Mouse (Mus musculus): ENCODE results near the gene Fdxr. TPM values are rescaled to one million over a fixed set of nuclear protein-coding genes. Genes with fewer than 3 reads are reported as not detected.
A peak's percentile ranks its signal among the peaks of the same experiment; 100 is the strongest.

The Fdxr gene
- total RNA-seq, 2 experiments from 2014 or later, result 2.9 to 4.4 TPM

- Histone ChIP-seq H3K27ac (no peak overlapping the region), H3K4me3 (no peak overlapping the region)
- no peak for TF ChIP-seq CTCF (IDR thresholded peaks at IDR 0.05)
- intact Hi-C loops (cut with DNase I), result no loop called here
- no peak for DNase-seq
Observed at GRCm38 (mm10) chr11:115243783-115244182, 33.1 kb downstream of the Fdxr start.

DNA sequence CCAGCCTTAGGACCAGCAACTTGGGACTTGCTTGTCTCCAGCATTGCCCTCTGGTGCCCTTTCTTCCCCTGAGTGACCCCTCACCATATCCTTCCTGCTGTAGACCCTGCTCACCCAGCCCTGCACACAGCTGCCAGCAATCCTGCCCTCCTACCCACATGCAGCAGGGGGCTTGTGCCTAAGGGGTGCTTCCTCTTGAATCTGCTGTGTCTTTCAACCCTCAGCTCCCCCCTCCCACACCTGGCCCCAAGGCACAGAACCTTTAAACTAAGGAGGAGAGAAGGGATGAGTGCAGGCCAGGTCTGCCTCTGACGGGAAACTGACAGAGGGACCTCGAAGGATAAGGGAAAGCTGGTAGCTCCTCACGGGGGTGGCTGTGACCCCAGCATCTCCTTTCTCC lies 34.1 kb downstream of the Fdxr start:
- intact Hi-C loops (cut with DNase I), result no loop called here
- TF ChIP-seq CTCF (IDR thresholded peaks at IDR 0.05), result no peak

DNA sequence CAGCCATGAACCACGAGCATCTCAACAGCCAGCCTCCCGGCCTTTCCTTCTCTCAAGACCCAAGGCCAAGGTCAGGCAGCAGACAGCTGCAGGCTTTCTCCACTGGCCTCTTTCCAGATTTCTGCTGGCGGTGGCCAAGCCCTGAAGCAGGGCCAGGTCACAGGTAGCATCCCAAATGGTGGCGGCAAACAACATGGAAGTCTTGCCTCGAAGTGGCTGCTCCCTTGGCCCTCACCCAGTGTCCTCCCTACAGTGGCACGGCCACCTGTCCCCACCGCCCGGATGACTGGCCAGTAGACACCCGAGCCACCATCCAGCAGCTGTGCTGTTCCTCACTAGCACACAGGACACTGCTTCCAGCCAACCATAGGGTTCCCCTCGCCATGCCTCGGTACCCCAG lies 35.4 kb downstream of the Fdxr start:
- DNase-seq, result peak; percentile 93
- intact Hi-C loops (cut with DNase I), result no loop called here
- Histone ChIP-seq H3K27ac (peak overlapping the region; percentile 77), H3K4me3 (no peak overlapping the region)
- TF ChIP-seq CTCF (IDR thresholded peaks at IDR 0.05), result no peak

More for the DNA sequence above, 34.1 kb downstream of the Fdxr start:
- no peak for DNase-seq
- Histone ChIP-seq H3K27ac (no peak overlapping the region), H3K4me3 (no peak overlapping the region)

DNA sequence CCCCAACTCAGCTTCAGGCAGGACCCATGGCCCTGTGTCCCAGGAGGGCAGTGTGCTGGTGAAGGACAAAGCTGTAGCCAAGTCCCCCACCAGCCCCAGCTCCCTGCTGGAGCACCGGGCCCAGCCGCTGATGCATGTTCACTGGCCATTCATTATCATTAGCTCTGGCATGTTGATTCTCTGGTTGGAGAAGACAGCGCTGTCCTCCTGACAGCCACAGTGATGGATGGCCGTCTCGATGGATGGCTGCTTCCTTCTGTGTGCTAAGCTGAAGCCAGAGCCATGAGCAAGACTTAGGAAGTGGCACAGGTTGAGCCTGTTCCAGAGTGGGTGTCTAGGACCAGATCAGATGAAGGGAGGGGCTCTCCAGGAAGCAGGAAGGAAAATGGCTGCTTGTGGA lies 40.3 kb downstream of the Fdxr start:
- DNase-seq, result no peak
- intact Hi-C loops (cut with DNase I), result no loop called here
- no peak overlapping the region for H3K27ac ChIP-seq
- no peak overlapping the region for H3K4me3 ChIP-seq
- no peak for TF ChIP-seq CTCF (IDR thresholded peaks at IDR 0.05)

- TF ChIP-seq CTCF (IDR thresholded peaks at IDR 0.05), result no peak
- intact Hi-C loops (cut with DNase I), result no loop called here
- peak; percentile 51 for DNase-seq
- no peak overlapping the region for H3K27ac ChIP-seq
- H3K4me3 ChIP-seq, result no peak overlapping the region
Observed at GRCm38 (mm10) chr11:115234320-115235044, 42.4 kb downstream of the Fdxr start.

- no peak overlapping the region for H3K27ac ChIP-seq
- intact Hi-C loops (cut with DNase I), result no loop called here
- peak; percentile 52 for TF ChIP-seq CTCF (IDR thresholded peaks at IDR 0.05)
- peak; percentile 30 for DNase-seq
- no peak overlapping the region for H3K4me3 ChIP-seq
Observed at GRCm38 (mm10) chr11:115233526-115234290, 43.1 kb downstream of the Fdxr start.

- no peak for DNase-seq
- Histone ChIP-seq H3K4me3 (no peak overlapping the region), H3K27ac (no peak overlapping the region)
- TF ChIP-seq CTCF (IDR thresholded peaks at IDR 0.05), result no peak
- intact Hi-C loops (cut with DNase I), result no loop called here
Observed at GRCm38 (mm10) chr11:115232889-115233288, 44.0 kb downstream of the Fdxr start.

- H3K4me3 ChIP-seq, result no peak overlapping the region
- H3K27ac ChIP-seq, result peak overlapping the region; percentile 43; the same call in 1 of the 2 replicates
- intact Hi-C loops (cut with DNase I), result no loop called here
- no peak for DNase-seq
- TF ChIP-seq CTCF (IDR thresholded peaks at IDR 0.05), result no peak
Observed at GRCm38 (mm10) chr11:115231924-115232323, 44.9 kb downstream of the Fdxr start.

DNA sequence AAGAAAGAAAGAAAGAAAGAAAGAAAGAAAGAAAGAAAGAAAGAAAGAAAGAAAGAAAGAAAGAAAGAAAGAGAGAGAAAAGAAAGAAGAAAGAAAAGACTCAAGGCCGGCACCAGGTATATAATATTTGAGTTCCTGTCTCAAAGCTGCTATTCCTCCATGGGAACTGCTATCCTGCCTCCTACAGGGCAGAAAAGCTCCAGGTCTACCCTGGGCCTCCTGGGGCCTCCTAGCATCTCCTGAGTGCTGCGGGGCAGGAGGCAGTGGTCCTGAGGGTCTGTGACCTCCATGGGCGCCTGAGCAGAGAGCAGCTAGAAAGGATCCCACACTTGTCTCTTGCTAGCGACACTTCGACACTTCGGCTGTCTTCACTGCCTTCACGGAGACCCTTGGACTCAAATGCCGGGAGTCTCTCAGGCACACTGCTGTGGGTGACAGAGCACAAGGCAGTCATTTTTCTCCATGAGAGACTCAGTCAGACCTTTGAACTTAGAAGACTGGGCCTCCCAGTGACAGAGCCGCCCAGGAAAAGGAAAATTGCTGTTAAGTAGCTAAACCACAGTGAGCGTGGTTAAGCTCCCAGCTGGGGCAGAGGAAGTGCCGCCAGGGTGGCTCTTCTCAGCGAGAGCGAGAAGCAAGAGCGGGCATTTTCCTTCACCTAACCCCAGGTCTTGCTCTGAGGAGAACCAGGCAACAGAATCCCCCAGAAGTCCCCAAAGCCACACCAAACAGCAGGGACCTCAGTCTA lies 45.5 kb downstream of the Fdxr start:
- intact Hi-C loops (cut with DNase I), result no loop called here
- Histone ChIP-seq H3K4me3 (no peak overlapping the region), H3K27ac (peak overlapping the region; percentile 43; the same call in 1 of the 2 replicates)
- TF ChIP-seq CTCF (IDR thresholded peaks at IDR 0.05), result no peak
- no peak for DNase-seq

GRCm38 (mm10) chr11:115229021-115229930 lies 47.6 kb downstream of the Fdxr start:
- DNase-seq, result peak; percentile 77
- H3K27ac ChIP-seq, result peak overlapping the region; percentile 82
- intact Hi-C loops (cut with DNase I), result no loop called here
- no peak for TF ChIP-seq CTCF (IDR thresholded peaks at IDR 0.05)
- peak overlapping the region; percentile 19 for H3K4me3 ChIP-seq

- DNase-seq, result peak; percentile 80
- Histone ChIP-seq H3K4me3 (peak overlapping the region; percentile 36), H3K27ac (peak overlapping the region; percentile 82)
- no peak for TF ChIP-seq CTCF (IDR thresholded peaks at IDR 0.05)
- intact Hi-C loops (cut with DNase I), result no loop called here
Observed at GRCm38 (mm10) chr11:115228430-115228829, 48.4 kb downstream of the Fdxr start.

DNA sequence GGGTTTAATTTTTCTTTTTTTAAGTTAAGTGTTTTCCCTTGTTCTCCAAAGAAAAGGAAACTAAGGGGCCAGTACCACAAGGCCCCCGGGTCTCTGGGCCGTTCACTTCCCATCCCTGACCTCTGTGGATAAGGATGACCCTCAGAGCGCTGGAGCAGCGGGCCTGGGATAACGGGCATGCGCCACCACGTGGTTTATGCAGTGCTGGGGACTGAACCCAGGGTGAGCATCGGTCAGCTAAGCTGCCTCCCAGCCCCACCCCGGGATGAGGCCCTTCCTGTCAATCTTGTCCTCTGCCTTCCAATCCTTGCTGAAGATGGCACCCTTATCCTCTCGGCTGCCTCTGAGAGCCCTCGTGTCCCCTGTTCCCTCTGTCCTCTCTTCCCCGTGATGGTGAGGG lies 49.2 kb downstream of the Fdxr start:
- intact Hi-C loops (cut with DNase I), result no loop called here
- TF ChIP-seq CTCF (IDR thresholded peaks at IDR 0.05), result no peak
- no peak for DNase-seq

More for the DNA sequence above, 49.2 kb downstream of the Fdxr start:
- Histone ChIP-seq H3K27ac (peak overlapping the region; percentile 82), H3K4me3 (peak overlapping the region; percentile 36)

Measured in gastrocnemius, adult 2 months (tissue).